Mouse (Mus musculus) heart, postnatal 36 days (tissue): ENCODE measurements around the gene Dnajb1. TPM values are rescaled to one million over a fixed set of nuclear protein-coding genes. Genes with fewer than 3 reads are reported as not detected.
A peak's percentile ranks its signal among the peaks of the same experiment; 100 is the strongest.
"Not testable (repeated sequence)": the region's sequence is repeated elsewhere in the genome, so short reads cannot be mapped to it uniquely, and the experiment has no call there.

Experiments used
- DNase-seq, 2 experiments: peaks; one replicate each; pipeline ENCODE4 v3.0.0; 2021 to 2022
- intact Hi-C: fragments of 180-260 bp; cut with DNase I; formaldehyde crosslinking; loops from one replicate; pipeline ENCODE4 v1.15.1; 2025
- total RNA-seq, 2 experiments: library from RNA; stranded (reverse); gene quantifications; 2 replicates each; pipeline ENCODE4 v1.2.3; 2021

Dnajb1 gene
- total RNA-seq, 2 experiments from 2014 or later, result 10.7 to 16.0 TPM

GRCm38 (mm10) chr8:83576921-83577320, 31.1 kb upstream of the Dnajb1 start:
- no peak for DNase-seq
- intact Hi-C loops, result no loop called here

- peak in 1 of 2 experiments; percentile 52 for DNase-seq
- intact Hi-C loops, result no loop called here
Observed at GRCm38 (mm10) chr8:83577384-83577791, 30.6 kb upstream of the Dnajb1 start.

DNA sequence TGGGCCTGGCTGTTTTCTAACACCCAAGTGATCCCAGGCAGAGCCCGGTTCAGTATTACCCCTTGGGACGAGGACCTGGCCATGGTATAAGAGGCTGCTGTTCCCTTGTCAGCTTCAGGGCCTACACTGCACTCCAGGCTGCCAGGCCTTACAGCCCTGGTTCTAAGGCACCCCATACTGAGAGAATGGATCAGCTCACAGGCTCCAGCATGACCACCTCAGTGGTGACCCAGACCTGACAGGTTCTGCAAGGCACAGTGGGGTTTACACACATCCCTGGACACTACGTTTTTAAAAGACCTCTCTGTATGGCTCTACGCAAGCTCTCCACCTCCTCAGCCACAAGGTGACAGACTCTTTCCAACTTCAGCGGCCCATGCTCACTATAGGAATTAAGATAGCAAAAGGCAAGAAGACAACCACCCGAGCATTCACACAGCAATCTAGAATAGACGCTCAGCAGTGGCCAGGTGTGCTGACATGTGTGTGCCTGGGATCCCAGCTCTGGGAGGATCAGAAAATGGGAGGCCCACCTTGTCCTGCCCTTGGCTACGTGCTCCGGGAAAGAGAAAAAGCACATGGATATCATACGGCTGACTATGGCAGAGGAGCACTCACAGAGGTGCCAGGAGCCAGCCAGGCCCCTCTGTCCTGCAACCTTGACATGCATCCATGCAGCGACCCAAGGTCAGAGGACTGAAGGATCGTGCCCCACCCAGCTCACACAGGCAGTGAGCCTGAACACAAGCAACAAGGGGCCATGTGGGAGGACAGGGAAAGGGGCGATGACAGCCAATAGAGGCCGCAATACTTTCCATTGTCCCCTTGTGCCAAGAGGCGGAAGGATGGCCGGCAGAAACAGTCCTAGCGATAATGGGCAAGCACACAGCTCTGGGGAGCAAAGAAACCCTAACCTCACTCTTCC, 29.6 kb upstream of the Dnajb1 start:
- intact Hi-C loops, result no loop called here
- peak in 1 of 2 experiments; percentile 54 for DNase-seq

DNA sequence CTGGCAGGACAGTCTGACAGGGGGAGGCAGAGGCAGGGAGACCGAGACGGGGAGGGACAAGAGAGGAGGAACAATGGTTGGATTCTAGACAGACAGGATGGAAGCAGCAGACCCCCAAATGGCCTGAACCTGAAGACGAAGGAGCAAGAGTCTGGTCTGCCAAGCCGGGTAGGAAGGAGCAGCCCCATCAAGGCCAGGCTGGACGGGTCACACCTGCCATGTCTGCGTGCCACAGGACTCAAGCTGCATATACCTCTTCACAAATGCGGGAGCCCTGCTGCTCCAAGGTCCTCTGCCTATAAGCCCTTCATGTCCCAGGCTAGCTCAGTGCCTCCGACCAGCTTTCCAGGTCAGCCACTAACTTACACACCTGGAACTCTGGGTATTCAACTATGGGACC, 28.3 kb upstream of the Dnajb1 start:
- intact Hi-C loops, result no loop called here
- DNase-seq, result no peak

DNA sequence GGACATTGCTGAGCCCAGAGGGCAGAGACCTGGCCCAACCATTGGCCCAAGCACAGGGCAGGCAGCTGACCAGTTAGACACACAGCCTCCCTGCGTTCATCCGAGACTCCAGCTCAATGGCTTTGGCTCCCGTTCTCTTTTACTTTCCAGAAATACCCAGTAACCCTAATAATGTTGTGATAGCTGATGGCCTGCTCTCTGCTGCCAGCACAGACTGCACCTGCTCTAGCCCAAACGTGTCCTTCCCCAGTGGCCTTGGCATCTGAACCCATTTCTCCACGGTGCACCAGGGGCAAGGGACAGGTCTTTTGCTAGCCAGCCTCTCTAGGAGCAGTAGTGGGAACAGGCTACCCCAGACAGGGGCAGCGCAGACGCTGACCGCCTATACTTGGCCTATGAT, 27.2 kb upstream of the Dnajb1 start:
- no peak for DNase-seq
- intact Hi-C loops, result no loop called here

DNA sequence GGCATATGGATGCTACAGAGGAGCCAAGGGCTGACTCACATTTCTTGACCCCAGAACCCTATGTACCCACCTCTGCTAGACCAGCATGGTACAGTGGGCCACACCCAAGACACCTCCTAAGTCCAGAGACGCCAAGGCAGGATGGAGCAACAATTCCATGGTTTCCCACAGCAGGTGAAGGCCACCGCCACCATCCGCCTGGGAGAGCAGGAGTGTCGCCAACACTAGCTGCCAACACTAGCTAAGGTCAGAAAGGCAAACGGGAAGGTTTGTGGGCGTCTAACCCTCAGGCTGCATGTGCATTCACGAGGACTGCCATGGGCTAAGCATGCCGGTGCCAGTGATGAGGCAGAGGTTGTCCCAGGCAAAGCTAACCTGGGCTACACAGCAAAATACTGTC, 25.8 kb upstream of the Dnajb1 start:
- intact Hi-C loops, result no loop called here
- DNase-seq, result no peak

GRCm38 (mm10) chr8:83583236-83583635, 24.8 kb upstream of the Dnajb1 start:
- DNase-seq, result no peak
- intact Hi-C loops, result no loop called here

- no peak for DNase-seq
- intact Hi-C loops, result no loop called here
Observed at GRCm38 (mm10) chr8:83584771-83585170, 23.2 kb upstream of the Dnajb1 start.

GRCm38 (mm10) chr8:83585333-83585732, 22.7 kb upstream of the Dnajb1 start:
- DNase-seq, result no peak
- intact Hi-C loops, result no loop called here

DNA sequence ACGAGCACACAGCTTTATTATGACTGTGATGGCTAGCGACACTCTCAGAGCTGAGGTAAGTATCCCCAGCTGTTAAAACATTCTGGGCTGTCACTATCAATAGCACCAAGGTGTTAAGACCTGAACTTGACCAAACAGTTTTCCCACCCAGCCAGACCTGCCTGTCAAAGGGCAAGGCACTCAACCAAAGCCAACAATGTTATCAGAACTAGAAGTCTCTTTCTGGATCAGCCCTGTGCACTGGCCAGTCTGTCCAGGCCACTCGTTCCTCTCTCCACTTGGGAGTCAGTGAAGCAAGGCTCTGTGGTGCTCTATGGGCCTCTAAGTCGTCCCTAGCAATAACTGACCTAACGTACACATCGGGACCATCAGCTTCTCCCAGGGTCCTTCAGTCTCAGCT, 20.3 kb upstream of the Dnajb1 start:
- intact Hi-C loops, result no loop called here
- no peak for DNase-seq

DNA sequence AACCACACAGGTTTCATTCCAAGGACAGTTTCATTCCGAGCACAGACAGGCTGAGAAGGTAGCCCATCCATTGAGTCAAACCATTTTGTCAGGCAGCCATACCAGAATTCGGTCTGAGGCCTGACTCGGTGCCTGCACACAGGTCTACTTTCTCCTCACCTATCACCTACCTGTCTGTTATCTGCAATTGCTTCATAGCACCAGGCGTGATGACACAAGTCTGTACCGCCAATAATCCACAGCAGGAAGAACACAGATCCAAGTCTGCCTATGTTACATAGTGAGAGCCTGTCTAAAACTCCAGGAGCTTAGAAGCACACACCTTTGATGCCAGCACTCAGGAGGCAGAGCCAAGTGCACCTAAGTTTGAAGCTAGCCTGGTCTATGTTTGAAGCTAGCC, 19.1 kb upstream of the Dnajb1 start:
- intact Hi-C loops, result no loop called here

DNA sequence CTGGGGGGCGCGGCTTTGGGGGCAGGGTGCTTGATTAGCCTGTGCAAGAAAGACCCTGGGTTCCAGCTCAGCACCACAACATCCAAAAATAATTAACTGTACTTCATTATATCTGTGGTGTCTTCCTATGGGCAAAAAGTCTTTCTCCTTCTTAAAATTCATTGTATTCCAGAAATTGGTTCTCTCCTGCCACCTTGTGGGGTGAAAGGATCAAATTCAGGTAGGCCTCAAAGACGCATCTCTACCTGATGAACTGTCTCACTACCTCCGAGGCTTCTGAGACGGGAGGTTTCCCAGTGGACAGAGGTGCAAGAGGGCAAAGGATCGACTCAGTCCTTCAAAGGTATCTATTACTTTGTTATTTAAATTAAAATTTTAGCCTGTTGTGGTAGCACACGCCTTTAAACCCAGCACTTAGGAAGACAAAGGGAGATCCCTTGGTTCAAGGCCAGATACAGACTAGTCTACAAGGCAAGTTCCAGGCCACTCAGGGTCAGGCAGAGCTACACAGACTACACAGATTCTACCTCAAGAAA, 17.4 kb upstream of the Dnajb1 start:
- intact Hi-C loops, result loop anchor here (10.0 kb wide), 1 partner anchor 146 kb away; no protein-coding TSS in a partner anchor
- DNase-seq, result no peak

More for the DNA sequence above, 19.1 kb upstream of the Dnajb1 start:
- DNase-seq, result no peak

- intact Hi-C loops, result loop anchor here (2.0 to 10.0 kb wide), 2 partner anchors 24 to 148 kb away; no protein-coding TSS in a partner anchor
Observed at GRCm38 (mm10) chr8:83592682-83593081, 15.3 kb upstream of the Dnajb1 start.

DNA sequence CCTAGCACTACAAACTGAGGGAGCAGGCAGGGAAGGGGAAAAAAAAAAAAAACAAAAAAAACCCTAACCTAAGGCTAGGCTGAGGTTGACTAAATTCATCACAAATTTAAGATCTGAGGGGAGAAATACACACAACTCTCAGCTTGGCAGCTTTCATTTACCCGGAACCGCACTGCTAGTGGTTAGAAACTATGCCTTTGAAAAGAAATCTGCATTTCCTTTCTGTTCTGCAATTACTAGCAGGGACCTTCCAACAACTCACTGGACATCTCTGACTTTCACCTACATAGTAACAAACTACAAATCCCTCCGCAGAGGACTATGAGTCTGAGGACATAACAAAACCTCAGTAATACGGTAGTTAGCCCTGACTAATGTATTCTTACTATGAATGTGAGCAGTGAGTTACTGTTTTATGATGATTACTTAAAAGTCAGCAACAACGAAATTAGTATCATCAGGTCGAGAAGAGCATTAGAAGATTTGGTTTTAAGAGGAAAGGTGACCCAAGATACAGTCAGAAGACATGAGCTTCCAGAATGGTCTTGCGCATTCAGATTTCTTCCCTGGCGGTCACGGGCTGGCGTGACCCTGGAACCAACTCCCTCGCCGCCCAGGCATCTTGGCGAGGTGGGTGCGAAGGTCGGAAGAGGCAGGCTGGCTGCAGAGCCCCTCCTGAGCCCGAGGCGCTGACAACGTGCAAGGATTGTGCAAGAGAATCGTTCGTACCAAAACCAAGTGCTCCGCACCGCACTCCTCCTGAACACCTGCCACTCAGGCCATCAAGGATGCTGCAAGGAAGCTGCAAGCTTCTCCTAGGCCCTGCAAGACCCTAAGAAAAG, 14.4 kb upstream of the Dnajb1 start:
- intact Hi-C loops, result loop anchor here (2.0 to 10.0 kb wide), 2 partner anchors 25 to 149 kb away; no protein-coding TSS in a partner anchor

More at GRCm38 (mm10) chr8:83592682-83593081, 15.3 kb upstream of the Dnajb1 start:
- DNase-seq, result no peak

DNA sequence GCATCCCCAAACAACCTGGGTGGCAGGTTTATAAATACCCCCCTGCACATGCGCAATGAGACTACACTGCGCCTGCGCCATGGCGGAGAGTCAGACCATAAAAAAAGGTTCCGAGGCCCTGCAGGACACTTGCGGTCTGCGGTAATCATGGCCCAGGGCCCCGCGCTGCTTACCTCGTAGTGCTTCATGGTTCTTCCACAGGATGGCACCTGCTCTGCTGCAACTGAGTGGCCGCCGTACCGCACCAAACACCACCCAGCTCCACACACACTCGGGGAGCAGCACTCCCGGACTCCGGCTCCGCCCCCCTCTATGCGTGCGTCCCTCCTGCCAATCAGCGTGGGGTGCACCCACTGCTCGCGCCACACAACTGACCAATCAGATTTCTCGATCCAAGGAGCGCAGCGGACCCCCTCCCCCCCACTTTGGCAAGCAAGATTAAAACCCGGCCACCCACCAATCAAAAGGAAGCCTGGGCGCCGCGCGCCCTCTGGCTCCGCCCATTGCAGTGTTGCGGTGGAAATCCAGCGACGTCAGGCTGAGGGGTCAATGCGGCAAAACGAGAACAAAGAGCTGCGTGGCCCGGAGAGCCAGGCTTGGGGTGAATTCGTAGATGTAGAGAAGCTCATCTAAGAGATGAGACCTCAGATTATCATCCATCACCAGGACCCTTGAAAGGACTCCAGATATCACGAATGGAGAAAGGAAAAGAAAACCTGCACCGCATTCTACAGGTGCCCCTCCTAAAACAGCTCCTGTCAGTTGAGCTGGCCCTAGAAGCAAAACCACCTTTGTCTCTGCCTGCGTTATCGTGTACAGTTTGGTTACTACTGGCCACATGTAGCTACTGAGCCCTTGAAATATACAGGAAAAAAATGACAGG, 13.6 kb upstream of the Dnajb1 start:
- DNase-seq, result peak; percentile 90 to 92
- intact Hi-C loops, result loop anchor here (10.0 kb wide), 1 partner anchor 150 kb away; no protein-coding TSS in a partner anchor

More for the DNA sequence above, 14.4 kb upstream of the Dnajb1 start:
- no peak for DNase-seq

- intact Hi-C loops, result loop anchor here (10.0 kb wide), 1 partner anchor 150 kb away; no protein-coding TSS in a partner anchor
- DNase-seq, result not testable (repeated sequence)
Observed at GRCm38 (mm10) chr8:83595050-83595345, 13.0 kb upstream of the Dnajb1 start.

DNA sequence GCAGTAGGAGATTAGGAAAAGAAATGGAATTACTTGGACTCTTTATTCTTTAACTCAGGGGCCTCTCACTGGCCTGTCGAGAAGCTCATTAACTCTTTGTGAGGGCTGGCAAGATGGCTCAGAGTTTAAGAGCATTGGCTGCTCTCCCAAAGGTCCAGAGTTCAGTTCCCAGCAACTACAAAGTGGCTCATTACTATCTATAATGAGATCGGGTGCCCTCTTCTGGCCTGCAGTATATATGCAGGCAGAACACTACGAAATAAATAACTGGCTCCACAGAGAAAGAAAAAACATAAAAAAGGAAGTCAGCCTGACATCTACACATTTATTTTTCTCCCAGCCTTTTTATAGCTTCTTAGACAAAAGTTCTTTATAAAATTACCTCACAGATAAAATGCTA, 11.6 kb upstream of the Dnajb1 start:
- intact Hi-C loops, result loop anchor here (10.0 kb wide), 1 partner anchor 152 kb away; no protein-coding TSS in a partner anchor
- DNase-seq, result no peak

DNA sequence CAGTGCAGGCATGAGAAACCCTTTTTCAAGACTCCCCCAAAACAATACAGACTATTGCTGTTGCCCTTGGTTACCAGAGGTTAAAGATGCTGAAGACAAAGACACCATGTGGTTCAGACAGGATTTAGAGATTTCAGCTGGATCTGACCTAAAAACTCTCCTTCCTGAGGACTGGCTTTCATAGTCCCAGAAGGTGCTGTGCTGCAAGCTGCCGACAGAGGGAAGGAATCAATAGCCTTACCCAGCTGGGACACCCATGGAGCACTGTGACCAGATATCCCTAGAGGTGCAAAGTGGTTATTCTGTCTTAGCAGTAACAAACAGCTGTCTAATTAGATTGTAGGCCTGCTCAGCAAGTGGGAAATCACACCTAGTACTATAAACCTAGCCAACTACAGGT, 9.8 kb upstream of the Dnajb1 start:
- intact Hi-C loops, result loop anchor here (10.0 kb wide), 1 partner anchor 153 kb away; no protein-coding TSS in a partner anchor
- DNase-seq, result no peak

- intact Hi-C loops, result loop anchor here (10.0 kb wide), 1 partner anchor 155 kb away; no protein-coding TSS in a partner anchor
- DNase-seq, result no peak
Observed at GRCm38 (mm10) chr8:83599814-83600213, 8.2 kb upstream of the Dnajb1 start.

GRCm38 (mm10) chr8:83602650-83603029, 5.4 kb upstream of the Dnajb1 start:
- intact Hi-C loops, result no loop called here
- DNase-seq, result no peak
